Mouse (Mus musculus): ENCODE data around the gene Gpr180.

DNA sequence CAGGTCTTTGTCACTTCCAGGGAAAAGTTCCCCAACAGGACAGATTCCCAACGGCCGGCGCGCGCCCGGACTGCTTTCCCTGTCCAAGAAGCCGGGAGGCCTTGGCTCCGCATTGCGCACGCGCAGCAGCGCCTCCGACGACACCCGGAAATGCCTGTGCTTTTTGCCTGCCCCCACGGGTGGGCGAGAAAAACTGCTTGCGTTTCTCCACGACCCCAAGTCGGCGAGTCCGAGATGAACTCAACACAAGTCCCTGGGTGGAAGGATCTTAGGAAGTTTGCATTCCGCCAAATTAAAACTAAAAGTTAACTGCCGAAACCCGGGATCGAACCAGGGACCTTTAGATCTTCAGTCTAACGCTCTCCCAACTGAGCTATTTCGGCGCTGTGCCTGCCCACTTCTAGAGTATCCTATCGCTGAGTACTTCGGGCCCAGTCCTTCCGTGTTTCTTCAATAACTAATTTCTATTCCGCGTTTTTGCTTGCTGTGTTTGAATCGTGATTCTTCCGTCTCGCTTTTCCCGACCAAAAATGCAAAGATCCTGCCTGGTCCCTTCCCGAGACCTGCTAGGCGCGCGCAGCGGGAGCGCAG, 47.6 kb upstream of the Gpr180 start:
- TF ChIP-seq CTCF (IDR thresholded peaks at IDR 0.05; ENCODE audit: low read depth) (peak; percentile 3; the same call in 1 of the 2 replicates), EP300 (IDR thresholded peaks at IDR 0.05; ENCODE audit: low read depth) (no peak)
